15 mouse cellular contexts compared by ENCODE assay signal in the genomic region with DNA sequence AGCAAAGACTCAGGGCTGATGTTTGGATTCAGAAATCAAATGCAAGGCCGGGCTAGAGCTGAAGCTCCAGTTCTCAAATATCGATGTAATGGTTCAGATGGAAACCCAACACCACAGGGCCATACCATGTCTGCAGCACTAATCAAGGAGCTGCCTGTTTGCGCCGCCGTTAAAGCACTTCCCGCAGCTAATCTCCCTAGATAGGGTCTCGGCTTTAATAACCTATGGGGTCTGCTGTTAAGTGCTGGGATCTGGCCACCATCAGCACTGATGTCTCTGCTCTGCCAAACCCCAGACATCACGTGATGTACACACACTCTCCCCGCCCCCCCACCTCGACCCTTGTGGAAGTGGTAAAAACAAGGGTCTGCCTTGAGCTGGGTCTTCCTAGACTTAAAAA.
A peak's percentile ranks its signal among the peaks of the same experiment; 100 is the strongest.
DNase-seq lines count a peak whose midpoint lies in the region; ATAC-seq and TF ChIP-seq lines count a peak whose summit lies in the region.
"Had no signal": no experiment of that assay in that cellular context is flagged by ENCODE, and none has a peak within 500 bp of the region (broad histone marks: within the 10 kb centered on the region; RNA-seq: fewer than 3 reads in every experiment).

No protein-coding gene starts in this region.

- no peak overlapping the region for H3K4me3 ChIP-seq in heart, embryonic 15.5 days
- no peak overlapping the region for H3K4me3 ChIP-seq in midbrain, embryonic 11.5 days (ENCODE audit: low read depth, low read length)
- no peak overlapping the region for H3K4me3 ChIP-seq in midbrain, embryonic 14.5 days (replicated peaks; ENCODE audit: low read depth, low read length)
- no peak overlapping the region for H3K4me3 ChIP-seq in forebrain, postnatal 0 days (ENCODE audit: low read depth, low read length)
- H3K4me3 ChIP-seq: hindbrain, embryonic 15.5 days; limb, embryonic 15.5 days had no signal

- no peak for DNase-seq in heart, postnatal 10 days
- peak; percentile 71 for DNase-seq in midbrain, embryonic 11.5 days (ENCODE audit: low spot score, missing footprints)
- DNase-seq in midbrain, embryonic 14.5 days, result no peak
- peak; percentile 56 for DNase-seq in hindlimb bud, embryonic 11.5 days (ENCODE audit: extremely low spot score, low read depth, low spot score)
- no peak for DNase-seq in forebrain, postnatal 0 days
- DNase-seq in cerebellum, postnatal 10 days, result no peak
- DNase-seq: cerebellum, postnatal 25 days; gastrocnemius, postnatal 14 days; kidney, adult 8-10 months; lung, adult 18-20 months; thymus, postnatal 25 days had no signal

- WGBS in heart, embryonic 15.5 days, result 19% methylated on average over 10 of the region's 10 CpGs
- WGBS in midbrain, embryonic 11.5 days, result 70% methylated on average over 10 of the region's 10 CpGs
- WGBS in midbrain, embryonic 14.5 days, result 78% methylated on average over 10 of the region's 10 CpGs
- 72% methylated on average over 10 of the region's 10 CpGs for WGBS in forebrain, postnatal 0 days

- no peak overlapping the region for H3K9ac ChIP-seq in heart, embryonic 15.5 days
- H3K9ac ChIP-seq in midbrain, embryonic 11.5 days (ENCODE audit: low read length), result no peak overlapping the region
- no peak overlapping the region for H3K9ac ChIP-seq in midbrain, embryonic 14.5 days (replicated peaks; ENCODE audit: low read length)
- no peak overlapping the region for H3K9ac ChIP-seq in forebrain, postnatal 0 days
- H3K9ac ChIP-seq: hindbrain, embryonic 15.5 days; limb, embryonic 15.5 days had no signal

- no peaks in the 10 kb centered on the region for H3K36me3 ChIP-seq in heart, embryonic 15.5 days
- H3K36me3 ChIP-seq in midbrain, embryonic 11.5 days (ENCODE audit: control insufficient read depth, insufficient read depth, low read length), result no peaks in the 10 kb centered on the region
- H3K36me3 ChIP-seq in midbrain, embryonic 14.5 days (ENCODE audit: control insufficient read depth, insufficient read depth, low read length), result no peaks in the 10 kb centered on the region
- H3K36me3 ChIP-seq in forebrain, postnatal 0 days (ENCODE audit: insufficient read depth), result no peaks in the 10 kb centered on the region
- H3K36me3 ChIP-seq: hindbrain, embryonic 15.5 days; limb, embryonic 15.5 days had no signal

- no peak for ATAC-seq in heart, embryonic 15.5 days (replicated peaks; ENCODE audit: insufficient number of reproducible peaks, insufficient read depth, low FRiP score, low read depth)
- ATAC-seq in midbrain, embryonic 11.5 days (ENCODE audit: low FRiP score), result no peak
- no peak for ATAC-seq in midbrain, embryonic 14.5 days (ENCODE audit: low FRiP score, low TSS enrichment)
- ATAC-seq in forebrain, postnatal 0 days, result no peak
- ATAC-seq: midbrain, embryonic 16.5 days had no signal

- H3K4me2 ChIP-seq in heart, embryonic 15.5 days, result peak overlapping the region; percentile 34
- H3K4me2 ChIP-seq in midbrain, embryonic 11.5 days, result no peak overlapping the region
- H3K4me2 ChIP-seq in midbrain, embryonic 14.5 days (ENCODE audit: low read length), result no peak overlapping the region
- no peak overlapping the region for H3K4me2 ChIP-seq in forebrain, postnatal 0 days (ENCODE audit: low read depth)
- H3K4me2 ChIP-seq: hindbrain, embryonic 15.5 days; limb, embryonic 15.5 days had no signal

- 0 out of 2 replicates have a peak, but pooled peaks cover 7% of the 10 kb centered on the region for H3K4me1 ChIP-seq in heart, embryonic 15.5 days (replicated peaks)
- H3K4me1 ChIP-seq in midbrain, embryonic 11.5 days (ENCODE audit: control insufficient read depth, insufficient read depth, low read length), result 0 out of 2 replicates have a peak, but pooled peaks cover 3% of the 10 kb centered on the region
- H3K4me1 ChIP-seq in midbrain, embryonic 14.5 days (ENCODE audit: control insufficient read depth, insufficient read depth, low read length), result no peaks in the 10 kb centered on the region
- no peaks in the 10 kb centered on the region for H3K4me1 ChIP-seq in forebrain, postnatal 0 days (ENCODE audit: insufficient read depth)
- H3K4me1 ChIP-seq: hindbrain, embryonic 15.5 days had no signal

- TF ChIP-seq CTCF in forebrain, postnatal 0 days (IDR thresholded peaks at IDR 0.05; ENCODE audit: low read depth), result no peak

- intact Hi-C loops in heart, postnatal 10 days (cut with DNase I), result no loop called here

- no peaks in the 10 kb centered on the region for H3K9me3 ChIP-seq in heart, embryonic 15.5 days (replicated peaks)
- no peaks in the 10 kb centered on the region for H3K9me3 ChIP-seq in midbrain, embryonic 11.5 days (ENCODE audit: control insufficient read depth, low read length)
- no peaks in the 10 kb centered on the region for H3K9me3 ChIP-seq in midbrain, embryonic 14.5 days (ENCODE audit: control insufficient read depth, low read length)
- H3K9me3 ChIP-seq in forebrain, postnatal 0 days (ENCODE audit: low read length), result no peaks in the 10 kb centered on the region
- H3K9me3 ChIP-seq: hindbrain, embryonic 15.5 days; limb, embryonic 15.5 days had no signal

- H3K27ac ChIP-seq in heart, embryonic 15.5 days, result no peak overlapping the region
- H3K27ac ChIP-seq in midbrain, embryonic 11.5 days (ENCODE audit: low read depth, low read length), result no peak overlapping the region
- no peak overlapping the region for H3K27ac ChIP-seq in midbrain, embryonic 14.5 days (replicated peaks; ENCODE audit: low read depth, low read length)
- no peak overlapping the region for H3K27ac ChIP-seq in forebrain, postnatal 0 days (ENCODE audit: low read depth, low read length)
- H3K27ac ChIP-seq: hindbrain, embryonic 15.5 days; limb, embryonic 15.5 days had no signal

- no peaks in the 10 kb centered on the region for H3K27me3 ChIP-seq in heart, embryonic 15.5 days
- no peaks in the 10 kb centered on the region for H3K27me3 ChIP-seq in midbrain, embryonic 11.5 days (ENCODE audit: control insufficient read depth, insufficient read depth, low read length)
- no peaks in the 10 kb centered on the region for H3K27me3 ChIP-seq in midbrain, embryonic 14.5 days (ENCODE audit: control insufficient read depth, insufficient read depth, low read length)
- no peaks in the 10 kb centered on the region for H3K27me3 ChIP-seq in forebrain, postnatal 0 days (ENCODE audit: insufficient read depth, low read length)
- H3K27me3 ChIP-seq: hindbrain, embryonic 15.5 days; limb, embryonic 15.5 days had no signal

Comparison
In these comparisons a context has a peak if more than half of its experiments do, and no peak if none do; other contexts are left out.
1. DNase-seq: peak in midbrain, embryonic 11.5 days (single experiment) and hindlimb bud, embryonic 11.5 days (single experiment); none in heart, postnatal 10 days (0 of 2), midbrain, embryonic 14.5 days (single experiment), forebrain, postnatal 0 days (single experiment) and cerebellum, postnatal 10 days (0 of 2).